Mouse (Mus musculus): ENCODE data around the gene Rrm1.

DNA sequence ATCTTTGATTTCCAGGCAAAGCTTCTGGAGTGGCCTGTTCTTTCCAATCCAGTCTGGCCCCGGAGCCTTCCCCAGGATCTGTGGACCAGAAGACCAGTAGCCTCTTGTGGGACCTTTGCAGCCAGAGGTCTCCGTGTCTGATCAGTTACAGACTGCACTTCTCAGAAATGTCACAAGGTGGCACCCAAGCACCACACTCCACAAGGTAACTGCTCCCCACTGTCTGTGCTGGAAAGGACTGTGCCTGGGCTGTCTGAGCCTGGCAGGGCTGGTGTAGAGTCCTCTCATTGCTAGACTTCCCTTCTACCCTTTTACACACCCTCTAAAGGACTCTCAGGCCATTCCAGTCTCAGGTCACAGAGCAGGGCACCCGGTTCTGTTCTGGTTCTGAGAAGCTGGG is 65.4 kb downstream of the Rrm1 start:
- TF ChIP-seq CTCF (conservative IDR thresholded peaks at IDR 0.05; ENCODE audit: low read length) (peak; percentile 82), POU5F1 (IDR thresholded peaks at IDR 0.05; ENCODE audit: borderline replicate concordance, low read length) (no peak), NANOG (IDR thresholded peaks at IDR 0.05; ENCODE audit: borderline replicate concordance, low read length) (no peak)

Measured in E14TG2a.4 (cell line).